Mouse (Mus musculus) testis, postnatal 14 days (tissue): ENCODE measurements at regions not wholly inside any gene's neighbourhood (a gene's known extent, or its start where the extent isn't known, plus 50 kb on each side); places are given as distances from the start of the nearest gene placed in this dataset.
A peak's percentile ranks its signal among the peaks of the same experiment; 100 is the strongest.

Experiments used
- DNase-seq: peaks from one replicate; pipeline ENCODE4 v3.0.0; 2021; ENCODE audit warnings: low spot score

GRCm38 (mm10) chr1:185091816-185092558 lies 92.6 kb upstream of the Mark1 start:
- DNase-seq: no peak

- no peak for DNase-seq
These were observed 89.8 kb upstream of the Mark1 start for GRCm38 (mm10) chr1:185089196-185089595.

- no peak for DNase-seq
These were observed 83.8 kb upstream of the Mark1 start for GRCm38 (mm10) chr1:185083191-185083590.

GRCm38 (mm10) chr1:185080118-185080517 lies 80.7 kb upstream of the Mark1 start:
- DNase-seq: no peak

GRCm38 (mm10) chr1:185079331-185079880 lies 80.0 kb upstream of the Mark1 start:
- no peak for DNase-seq

- DNase-seq: peak; percentile 15
These were observed 74.6 kb upstream of the Mark1 start for GRCm38 (mm10) chr1:185074001-185074400.

GRCm38 (mm10) chr1:185072766-185073165 lies 73.4 kb upstream of the Mark1 start:
- DNase-seq: no peak

GRCm38 (mm10) chr1:185071566-185071965 lies 72.2 kb upstream of the Mark1 start:
- DNase-seq: no peak

- DNase-seq: no peak
These were observed 71.4 kb upstream of the Mark1 start for GRCm38 (mm10) chr1:185070853-185071149.

GRCm38 (mm10) chr1:185070062-185070852 lies 70.9 kb upstream of the Mark1 start:
- DNase-seq: no peak

- no peak for DNase-seq
These were observed 68.8 kb upstream of the Mark1 start for GRCm38 (mm10) chr1:185068136-185068535.

- DNase-seq: no peak
These were observed 68.3 kb upstream of the Mark1 start for GRCm38 (mm10) chr1:185067661-185068060.

- no peak for DNase-seq
These were observed 65.7 kb upstream of the Mark1 start for GRCm38 (mm10) chr1:185065056-185065455.

GRCm38 (mm10) chr1:185062103-185062502 lies 62.7 kb upstream of the Mark1 start:
- DNase-seq: peak; percentile 37

- peak; percentile 62 for DNase-seq
These were observed 58.1 kb upstream of the Mark1 start for GRCm38 (mm10) chr1:185057443-185057842.

GRCm38 (mm10) chr1:185052700-185053099 lies 53.3 kb upstream of the Mark1 start:
- DNase-seq: no peak

GRCm38 (mm10) chr1:185049980-185050379 lies 50.6 kb upstream of the Mark1 start:
- DNase-seq: no peak
